Mouse (Mus musculus) stomach, postnatal 0 days (tissue): ENCODE data around the gene Mindy1. TPM values are rescaled to one million over a fixed set of nuclear protein-coding genes. Genes with fewer than 3 reads are reported as not detected.
"Not testable (repeated sequence)": the region's sequence is repeated elsewhere in the genome, so short reads cannot be mapped to it uniquely, and the experiment has no call there.

ENCODE experiments used
- ATAC-seq: fragments of 200-750 bp; cut with Nextera tagmentation; 2 replicates; pipeline ENCODE4 v1.8.0; 2017; ENCODE audit not compliant: low FRiP score, low TSS enrichment
- DNase-seq: peaks from one replicate; pipeline ENCODE4 v3.0.0-alpha.2; 2016; ENCODE audit warnings: low spot score
- H3K27ac ChIP-seq: fragments of 300-500 bp; sonication (generic); replicated peaks from 2 replicates; pipeline ENCODE4 v1.5.1; 2014; ENCODE audit warnings: mild to moderate bottlenecking, control low read depth
- H3K27me3 ChIP-seq: fragments of 300-500 bp; sonication (generic); 2 replicates; pipeline ENCODE4 v1.6.1; 2014; ENCODE audit warnings: low read length; ENCODE audit not compliant: control insufficient read depth, insufficient read depth
- H3K36me3 ChIP-seq: fragments of 300-500 bp; sonication (generic); 2 replicates; pipeline ENCODE4 v1.6.1; 2014; ENCODE audit warnings: low read length, mixed read lengths; ENCODE audit not compliant: control insufficient read depth, insufficient read depth
- H3K4me1 ChIP-seq: fragments of 300-500 bp; sonication (generic); replicated peaks from 2 replicates; pipeline ENCODE4 v1.6.1; 2014; ENCODE audit warnings: antibody characterized with exemption; ENCODE audit not compliant: control insufficient read depth, insufficient read depth
- H3K4me2 ChIP-seq: fragments of 300-500 bp; sonication (generic); replicated peaks from 2 replicates; pipeline ENCODE4 v1.6.1; 2014; ENCODE audit warnings: low read depth, mild to moderate bottlenecking, control low read depth, moderate library complexity
- H3K4me3 ChIP-seq: fragments of 300-500 bp; sonication (generic); 2 replicates; pipeline ENCODE4 v1.5.1; 2014; ENCODE audit warnings: low read depth, low read length, control low read depth
- H3K9ac ChIP-seq: fragments of 300-500 bp; sonication (generic); 2 replicates; pipeline ENCODE4 v1.6.1; 2014; ENCODE audit warnings: mild to moderate bottlenecking, low read length, control low read depth, mixed read lengths
- H3K9me3 ChIP-seq: fragments of 300-500 bp; sonication (generic); 2 replicates; pipeline ENCODE4 v1.6.1; 2016; ENCODE audit warnings: low read length; ENCODE audit not compliant: control insufficient read depth
- CTCF ChIP-seq: IDR thresholded peaks from 2 replicates; pipeline ENCODE4 v1.5.1; 2016; ENCODE audit warnings: antibody characterized with exemption, low read depth, mild to moderate bottlenecking, moderate library complexity
- EP300 ChIP-seq: optimal IDR thresholded peaks from 2 replicates; pipeline ENCODE3; 2016; ENCODE audit warnings: antibody characterized with exemption
- WGBS: fragments of 180-500 bp; shearing (Covaris S2); extraction: QIAGEN DNeasy Blood & Tissue Kit; methylation state at CpG from one replicate; pipeline ENCODE4 v1.1.7; 2014; 5-methylcytosine and 5-hydroxymethylcytosine counted together
- polyA plus RNA-seq: library from polyadenylated mRNA; unstranded; fragments of >200 nt; fragmentation: Nextera tagmentation; extraction: Ambion mirVana; gene quantifications from 2 replicates; pipeline ENCODE4 v1.2.1, GENCODE M21; 2015

Gene Mindy1
- polyA plus RNA-seq, 1 experiment from 2014 or later = 55.9 TPM

- WGBS = 93% methylated on average over 4 of the region's 4 CpGs
- Histone ChIP-seq H3K27me3 (no peaks in the 10 kb centered on the region), H3K4me1 (no peaks in the 10 kb centered on the region), H3K4me3 (no peak overlapping the region), H3K9me3 (no peaks in the 10 kb centered on the region), H3K4me2 (no peak overlapping the region), H3K9ac (no peak overlapping the region), H3K27ac (no peak overlapping the region), H3K36me3 (peaks cover 27% of the 10 kb centered on the region)
- TF ChIP-seq EP300 (no peak), CTCF (no peak)
- DNase-seq (no peak), ATAC-seq (no peak)
Observed at GRCm38 (mm10) chr3:95337345-95337744, 56.2 kb downstream of the Mindy1 start.

- H3K9ac ChIP-seq = no peak overlapping the region
- ATAC-seq = no peak
- 94% methylated on average over 4 of the region's 4 CpGs for WGBS
- no peak for DNase-seq
- no peak overlapping the region for H3K4me3 ChIP-seq
- peaks cover 27% of the 10 kb centered on the region for H3K36me3 ChIP-seq
- no peak overlapping the region for H3K4me2 ChIP-seq
- no peaks in the 10 kb centered on the region for H3K9me3 ChIP-seq
- H3K27ac ChIP-seq = no peak overlapping the region
- H3K4me1 ChIP-seq = no peaks in the 10 kb centered on the region
- TF ChIP-seq CTCF (no peak), EP300 (no peak)
- no peaks in the 10 kb centered on the region for H3K27me3 ChIP-seq
Observed at GRCm38 (mm10) chr3:95338251-95338650, 57.1 kb downstream of the Mindy1 start.

DNA sequence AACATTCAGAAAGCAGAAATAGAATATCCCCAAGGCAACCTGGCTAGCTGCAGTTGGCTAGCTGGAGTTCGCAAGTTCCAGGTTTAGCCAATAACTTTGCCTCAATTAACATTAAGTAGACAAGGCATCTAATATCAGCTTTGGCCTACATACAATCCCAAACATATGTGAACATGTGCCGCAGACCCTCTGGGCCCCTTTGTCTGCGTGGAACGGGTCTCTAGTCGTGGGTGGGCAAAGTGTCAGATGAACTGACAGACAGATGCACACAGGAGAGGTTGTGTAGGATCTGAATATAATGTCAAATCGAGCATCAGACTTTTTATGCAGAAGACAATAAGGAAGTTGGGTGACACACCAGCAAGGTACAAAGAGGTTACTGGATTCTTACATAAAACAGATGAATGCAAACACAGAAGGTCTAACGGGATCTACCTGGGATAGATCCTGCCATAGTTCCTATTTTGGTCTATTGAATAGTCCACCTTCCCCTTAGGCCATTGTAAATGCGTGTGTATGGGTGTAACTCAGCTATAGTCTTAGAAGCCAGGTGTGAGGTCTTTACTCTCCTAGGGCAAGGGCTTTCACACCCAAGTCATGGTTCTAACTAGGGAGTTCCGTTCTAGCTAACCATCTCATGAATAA, 62.3 kb downstream of the Mindy1 start:
- not testable (repeated sequence) for ATAC-seq, H3K4me1 ChIP-seq, H3K4me3 ChIP-seq, H3K27me3 ChIP-seq, DNase-seq, H3K9me3 ChIP-seq, H3K9ac ChIP-seq, H3K27ac ChIP-seq, H3K4me2 ChIP-seq
- 93% methylated on average over 9 of the region's 9 CpGs for WGBS
- H3K36me3 ChIP-seq = peaks cover 40% of the 10 kb centered on the region

Other genes with a start within 250 kb of the Mindy1 start
- gene Psmd4, start 238.7 kb upstream of the Mindy1 start, polyA plus RNA-seq = 171 and 175 TPM in 2 replicates
- 15.7 and 17.8 TPM in 2 replicates for gene Pip5k1a, start 174.4 kb upstream of the Mindy1 start, polyA plus RNA-seq
- 60.8 and 65.9 TPM in 2 replicates for gene Vps72, start 170.3 kb upstream of the Mindy1 start, polyA plus RNA-seq
- 0.70 and 1.0 TPM in 2 replicates for gene Tmod4, start 156.9 kb upstream of the Mindy1 start, polyA plus RNA-seq
- gene Scnm1, start 147.3 kb upstream of the Mindy1 start, polyA plus RNA-seq = 39.5 and 42.9 TPM in 2 replicates
- gene Lysmd1, start 147.3 kb upstream of the Mindy1 start, polyA plus RNA-seq = 9.6 and 10.1 TPM in 2 replicates
- 5.0 and 5.3 TPM in 2 replicates for gene Tnfaip8l2, start 139.0 kb upstream of the Mindy1 start, polyA plus RNA-seq
- gene Sema6c, start 120.9 kb upstream of the Mindy1 start, polyA plus RNA-seq = 1.7 and 2.2 TPM in 2 replicates
- gene Gabpb2, start 63.4 kb upstream of the Mindy1 start, polyA plus RNA-seq = 3.3 and 3.4 TPM in 2 replicates
- 88.1 and 99.4 TPM in 2 replicates for gene Cdc42se1, start 52.6 kb upstream of the Mindy1 start, polyA plus RNA-seq
- 11.0 and 11.8 TPM in 2 replicates for gene Mllt11, start 49.2 kb upstream of the Mindy1 start, polyA plus RNA-seq
- gene Gm128, start 39.7 kb upstream of the Mindy1 start, polyA plus RNA-seq = 0.21 and 0.38 TPM in 2 replicates
- 16.6 and 16.8 TPM in 2 replicates for gene Bnipl, start 30.2 kb upstream of the Mindy1 start, polyA plus RNA-seq
- gene Prune1, start 731 bp downstream of the Mindy1 start, polyA plus RNA-seq = 10.1 and 11.7 TPM in 2 replicates
- gene Anxa9, start 25.8 kb downstream of the Mindy1 start, polyA plus RNA-seq = 57.2 and 63.1 TPM in 2 replicates
- gene Cers2, start 33.4 kb downstream of the Mindy1 start, polyA plus RNA-seq = 75.0 and 80.3 TPM in 2 replicates
- gene Setdb1, start 75.9 kb downstream of the Mindy1 start, polyA plus RNA-seq = 8.6 and 9.2 TPM in 2 replicates
- gene 4930558C23Rik, start 121.5 kb downstream of the Mindy1 start, polyA plus RNA-seq = 0.13 and 0.15 TPM in 2 replicates
- gene Arnt, start 153.0 kb downstream of the Mindy1 start, polyA plus RNA-seq = 14.2 and 15.3 TPM in 2 replicates
- 16.3 and 18.7 TPM in 2 replicates for gene Ctsk, start 217.9 kb downstream of the Mindy1 start, polyA plus RNA-seq
- 31.8 and 35.6 TPM in 2 replicates for gene Ctss, start 245.4 kb downstream of the Mindy1 start, polyA plus RNA-seq